Mouse (Mus musculus): ENCODE results near the gene Bcl11a.

Bcl11a gene

GRCm38 (mm10) chr11:24132853-24133252, 55.0 kb downstream of the Bcl11a start:
- DNase-seq (ENCODE audit: low spot score), result no peak

- DNase-seq (ENCODE audit: low spot score), result peak; percentile 16
Observed at GRCm38 (mm10) chr11:24133484-24133883, 55.6 kb downstream of the Bcl11a start.

GRCm38 (mm10) chr11:24133928-24134327, 56.1 kb downstream of the Bcl11a start:
- DNase-seq (ENCODE audit: low spot score), result peak; percentile 31

DNA sequence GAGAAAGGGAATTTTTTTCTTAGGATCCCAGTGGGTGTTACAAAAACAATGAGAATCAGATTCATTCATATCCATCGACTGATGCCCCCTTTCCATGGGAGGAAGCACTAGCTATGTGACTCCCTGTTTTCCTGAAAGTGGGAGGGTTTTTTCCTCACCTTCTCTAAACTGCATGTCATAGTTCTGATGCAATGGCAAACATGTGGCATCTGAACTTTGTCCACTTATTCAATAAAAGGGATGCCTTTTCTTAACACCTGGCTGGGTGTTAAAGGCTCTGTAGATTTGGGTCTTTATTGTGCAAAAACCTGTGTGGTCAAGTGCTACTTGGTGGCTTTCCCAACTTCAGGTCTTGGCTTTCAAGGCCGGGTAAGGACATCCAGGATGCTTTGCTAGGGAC, 57.4 kb downstream of the Bcl11a start:
- no peak for DNase-seq (ENCODE audit: low spot score)

GRCm38 (mm10) chr11:24136084-24136785, 58.4 kb downstream of the Bcl11a start:
- DNase-seq (ENCODE audit: low spot score), result no peak

DNA sequence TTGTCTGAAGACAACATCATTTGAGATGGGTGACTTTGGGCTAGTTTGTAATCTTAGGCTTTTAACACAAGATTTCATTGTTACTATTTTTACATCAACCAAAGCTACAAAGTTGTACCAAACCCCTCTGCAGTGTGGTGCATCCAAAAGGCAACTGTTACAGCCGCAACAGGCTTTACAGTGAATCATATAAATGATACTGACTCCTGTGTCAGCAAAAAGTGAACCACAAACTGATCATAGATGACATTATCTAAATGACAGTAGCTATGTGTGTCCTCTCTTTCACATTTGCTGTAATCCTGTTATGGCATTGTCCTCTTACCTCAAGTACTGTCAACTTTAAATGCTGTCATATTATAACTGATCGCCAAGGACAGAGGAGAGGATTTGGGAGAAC, 60.0 kb downstream of the Bcl11a start:
- DNase-seq (ENCODE audit: low spot score), result no peak

DNA sequence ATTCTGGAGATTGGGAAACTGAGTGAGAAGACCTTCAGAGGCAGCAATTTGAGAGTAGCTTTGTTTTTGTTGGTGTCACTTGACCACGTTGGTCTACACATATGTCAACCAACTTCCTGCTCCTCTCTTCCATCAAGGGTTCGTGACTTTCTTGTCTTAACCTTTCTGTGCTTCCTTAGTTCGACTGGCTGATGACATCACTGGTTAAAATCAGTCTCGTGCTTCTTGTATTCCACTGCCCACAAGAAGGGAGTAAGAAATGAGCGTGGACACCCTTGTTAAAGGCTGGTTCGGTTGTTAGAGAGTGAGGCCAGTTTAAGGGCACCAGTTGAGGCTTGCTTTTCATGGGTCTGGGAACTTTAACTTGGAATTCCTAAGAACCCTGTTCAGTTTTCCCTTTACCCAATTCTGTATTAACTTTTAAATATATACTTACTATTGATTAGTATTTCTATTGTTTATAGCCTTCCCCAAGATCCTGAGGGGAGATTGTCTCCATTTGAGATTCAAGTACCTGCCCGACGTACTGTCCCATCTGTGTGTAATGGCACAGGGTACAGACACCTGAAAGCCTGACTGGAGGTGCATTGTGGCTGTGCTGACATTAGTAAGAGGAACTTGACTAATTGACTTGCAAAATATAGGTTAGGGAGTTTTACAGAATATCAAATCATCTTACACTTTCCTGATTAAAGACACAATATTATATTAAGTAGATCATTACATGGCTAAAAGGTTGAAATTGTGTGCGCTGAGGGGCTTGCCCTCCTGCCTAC, 60.9 kb downstream of the Bcl11a start:
- no peak for DNase-seq (ENCODE audit: low spot score)

DNA sequence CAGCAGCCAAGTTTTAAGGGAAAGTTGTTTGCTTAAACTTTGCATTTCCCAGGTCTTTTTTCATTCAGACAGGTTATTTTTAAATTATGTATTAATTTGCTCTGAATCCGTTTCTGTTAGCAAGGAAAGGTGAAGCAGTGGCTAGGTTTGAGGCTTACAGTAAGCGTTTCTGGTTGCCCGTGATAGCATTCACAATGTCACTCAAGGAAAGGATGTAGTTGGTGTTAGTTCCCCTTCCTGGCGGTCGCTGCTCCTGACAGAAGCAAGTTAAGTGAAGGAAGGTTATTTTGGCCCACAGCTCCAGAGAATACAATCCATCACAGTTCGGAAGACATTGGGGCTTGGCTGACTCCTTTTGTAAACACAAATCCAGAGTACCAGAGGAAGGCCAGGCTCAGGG, 61.6 kb downstream of the Bcl11a start:
- no peak for DNase-seq (ENCODE audit: low spot score)

- DNase-seq (ENCODE audit: low spot score), result no peak
Observed at GRCm38 (mm10) chr11:24139952-24140351, 62.1 kb downstream of the Bcl11a start.

- no peak for DNase-seq (ENCODE audit: low spot score)
Observed at GRCm38 (mm10) chr11:24140948-24141347, 63.1 kb downstream of the Bcl11a start.

DNA sequence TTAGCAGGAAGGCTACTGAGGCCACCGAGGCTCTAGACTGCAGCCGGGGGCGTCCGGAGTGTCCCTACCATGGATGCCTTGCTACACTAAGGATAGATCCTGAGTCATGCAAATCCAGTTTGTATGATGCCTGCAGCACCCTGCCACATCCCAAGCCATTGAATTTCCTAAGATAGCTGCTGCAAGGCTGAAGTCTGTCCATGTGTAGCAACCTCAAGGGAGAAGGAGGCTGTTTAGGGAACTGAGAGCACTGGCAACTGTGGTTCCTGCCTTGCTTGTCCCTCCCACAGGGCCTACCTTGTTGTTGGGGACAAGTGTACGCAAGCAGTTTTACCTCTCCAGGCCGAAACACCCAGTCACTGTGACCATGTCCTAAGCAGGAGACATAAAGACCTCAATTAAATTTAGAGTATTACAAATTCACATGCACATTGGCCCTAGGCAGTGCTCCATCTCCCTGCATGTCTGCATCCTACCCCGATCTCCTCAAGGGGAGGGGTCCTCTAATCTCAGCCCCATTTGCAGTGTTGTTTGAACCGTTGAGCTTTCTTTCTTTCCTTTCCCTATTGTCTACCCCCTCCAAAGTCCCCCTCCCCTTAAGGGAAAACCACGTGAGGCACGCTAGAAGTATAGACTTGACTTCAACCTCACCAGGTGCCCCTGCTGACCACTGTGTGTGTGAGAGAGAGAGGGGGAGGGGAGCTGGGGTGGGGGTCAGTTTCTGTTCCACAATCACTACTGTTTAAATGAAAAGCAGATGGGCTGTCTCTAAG, 63.8 kb downstream of the Bcl11a start:
- no peak for DNase-seq (ENCODE audit: low spot score)

DNA sequence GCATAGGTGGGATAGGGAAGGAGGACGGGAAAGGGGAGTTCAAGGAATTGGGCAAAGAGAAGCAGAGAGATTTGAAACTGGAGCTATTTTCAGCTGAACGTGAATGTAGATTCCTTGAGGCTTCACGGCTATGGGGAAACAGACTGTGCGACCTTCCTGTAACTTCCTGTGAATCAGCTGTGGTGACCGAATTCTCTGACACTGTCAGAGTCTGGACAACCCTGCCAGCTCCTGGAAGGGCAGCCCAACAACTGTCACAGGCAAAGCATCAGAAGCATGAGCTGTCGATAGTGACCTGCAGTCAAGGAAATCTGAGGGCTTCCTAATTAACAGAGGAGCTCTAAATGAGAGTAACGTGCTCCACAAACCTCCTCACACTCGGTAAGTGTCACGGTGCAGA, 64.5 kb downstream of the Bcl11a start:
- no peak for DNase-seq (ENCODE audit: low spot score)

GRCm38 (mm10) chr11:24144159-24144946, 66.5 kb downstream of the Bcl11a start:
- no peak for DNase-seq (ENCODE audit: low spot score)

DNA sequence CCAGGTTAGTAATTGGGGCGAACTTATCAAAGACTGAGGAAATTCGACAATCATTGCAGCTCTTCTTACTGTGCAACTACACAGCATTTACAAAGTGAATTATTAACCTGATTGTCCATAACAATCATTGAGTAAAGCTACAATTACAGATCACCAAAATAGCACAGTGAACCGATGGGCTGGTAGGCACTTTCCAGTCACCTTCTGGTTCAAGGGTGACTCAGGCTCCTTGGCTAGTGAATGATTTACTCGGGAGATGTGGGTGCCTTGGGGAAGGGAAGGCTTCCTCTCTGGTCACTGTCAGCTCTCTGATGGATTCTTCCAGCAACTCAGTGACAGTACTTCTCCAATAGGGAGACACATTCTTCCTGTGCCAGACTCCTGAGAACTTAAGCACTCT, 68.2 kb downstream of the Bcl11a start:
- no peak for DNase-seq (ENCODE audit: low spot score)

DNA sequence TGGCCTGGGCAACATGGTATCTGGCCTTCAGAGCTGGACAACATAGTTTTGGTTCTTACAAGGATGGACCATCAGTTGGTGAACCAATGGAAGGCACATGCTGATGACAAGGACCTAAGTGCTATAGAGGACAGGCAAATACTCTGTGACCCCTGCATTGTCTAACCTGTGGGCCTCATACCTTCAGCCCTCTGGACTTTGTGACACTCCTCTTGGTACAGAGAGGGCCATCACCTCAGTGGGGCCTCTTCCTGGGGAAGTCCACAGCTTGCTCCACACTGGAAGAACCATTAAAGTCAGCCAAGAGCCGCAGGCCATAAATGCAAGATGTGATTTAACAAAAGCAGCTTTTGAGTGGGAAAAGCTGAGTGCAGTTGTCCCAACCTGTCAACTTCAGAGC, 68.6 kb downstream of the Bcl11a start:
- no peak for DNase-seq (ENCODE audit: low spot score)

DNA sequence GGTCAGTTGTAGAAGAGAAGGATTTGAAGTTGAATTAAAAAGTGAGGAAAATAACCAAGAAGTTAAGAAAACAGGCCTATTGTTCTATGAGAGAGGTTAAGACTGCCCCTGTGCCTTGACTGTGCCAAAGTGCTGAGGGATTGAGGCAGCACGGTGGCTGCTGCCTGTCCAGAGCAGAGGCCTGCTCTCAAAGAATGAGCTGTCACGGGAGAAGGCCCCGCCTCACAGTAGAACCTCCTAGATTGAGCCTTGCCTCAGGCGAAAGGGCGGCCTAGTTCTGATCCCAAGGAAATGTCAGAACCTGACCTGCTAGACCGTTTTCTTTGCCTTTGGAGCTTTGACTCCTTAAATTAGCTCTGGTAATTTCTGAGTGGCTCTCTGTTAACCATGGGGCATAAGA, 69.8 kb downstream of the Bcl11a start:
- DNase-seq (ENCODE audit: low spot score), result no peak

- no peak for DNase-seq (ENCODE audit: low spot score)
Observed at GRCm38 (mm10) chr11:24148545-24148944, 70.7 kb downstream of the Bcl11a start.

DNA sequence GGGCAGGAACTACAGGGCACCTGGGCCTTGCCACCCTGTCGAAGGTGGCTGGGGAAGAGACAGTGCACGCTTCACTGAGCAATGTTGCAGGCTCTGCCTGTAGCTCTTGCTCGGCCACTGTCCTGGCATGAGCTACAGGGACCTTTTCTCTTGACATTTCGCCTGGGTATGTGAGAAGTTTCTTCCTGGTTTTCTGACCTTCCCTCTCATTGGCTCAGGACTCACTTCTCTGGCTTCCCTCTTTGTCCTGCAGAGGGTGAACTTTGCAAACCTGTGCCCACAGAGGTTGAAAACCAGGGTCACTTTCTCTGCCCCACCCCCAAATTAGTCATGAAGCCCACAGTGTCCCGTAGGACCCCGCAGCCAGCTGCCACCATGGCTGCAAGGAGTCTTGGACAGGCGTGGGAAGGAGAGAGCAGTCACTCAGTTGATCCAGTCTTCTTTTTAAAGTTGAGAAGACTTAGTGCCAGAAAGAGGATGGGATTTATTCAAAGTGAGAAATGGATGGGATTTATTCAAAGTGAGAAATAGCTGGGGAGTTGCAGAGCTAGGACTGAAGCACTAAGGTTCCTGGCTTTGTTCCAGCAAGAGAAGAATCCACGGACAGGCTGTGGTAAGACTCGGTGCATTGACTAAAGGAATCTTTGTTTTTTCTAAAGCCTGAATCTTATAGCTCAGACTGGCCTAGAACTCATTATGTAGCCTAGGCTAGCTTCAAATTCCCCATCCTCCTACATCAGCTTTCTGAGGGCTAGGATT, 71.8 kb downstream of the Bcl11a start:
- DNase-seq (ENCODE audit: low spot score), result no peak

GRCm38 (mm10) chr11:24152076-24152784, 74.4 kb downstream of the Bcl11a start:
- DNase-seq (ENCODE audit: low spot score), result no peak

- DNase-seq (ENCODE audit: low spot score), result no peak
Observed at GRCm38 (mm10) chr11:24153049-24153448, 75.2 kb downstream of the Bcl11a start.

DNA sequence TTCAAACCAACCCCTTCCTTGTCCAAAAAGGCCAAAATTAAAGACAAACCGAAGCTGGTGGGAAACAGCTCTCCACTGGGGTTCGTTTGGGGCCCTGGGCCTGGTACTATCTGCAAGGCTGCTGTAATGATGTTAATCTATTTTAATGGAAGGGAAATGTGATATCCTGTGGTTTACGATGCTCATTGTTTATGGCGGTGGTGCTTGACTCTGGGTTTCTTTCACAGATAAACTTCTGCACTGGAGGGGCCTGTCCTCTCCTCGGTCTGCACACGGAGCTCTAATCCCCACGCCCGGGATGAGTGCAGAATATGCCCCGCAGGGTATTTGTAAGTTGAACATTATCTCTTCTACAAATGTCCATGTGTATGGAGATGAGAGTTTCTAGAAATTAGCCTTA, 80.2 kb downstream of the Bcl11a start:
- no peak for DNase-seq (ENCODE audit: low spot score)
